Mouse (Mus musculus): ENCODE data around the gene C530008M17Rik.

Gene C530008M17Rik

GRCm38 (mm10) chr5:76832529-76833210, 176.4 kb downstream of the C530008M17Rik start:
- no peak for DNase-seq (ENCODE audit: low read depth, low spot score)

- DNase-seq (ENCODE audit: low read depth, low spot score) = no peak
Observed at GRCm38 (mm10) chr5:76837018-76837417, 180.7 kb downstream of the C530008M17Rik start.

GRCm38 (mm10) chr5:76839786-76840185, 183.5 kb downstream of the C530008M17Rik start:
- DNase-seq (ENCODE audit: low read depth, low spot score) = no peak

- no peak for DNase-seq (ENCODE audit: low read depth, low spot score)
Observed at GRCm38 (mm10) chr5:76841859-76842258, 185.5 kb downstream of the C530008M17Rik start.

DNA sequence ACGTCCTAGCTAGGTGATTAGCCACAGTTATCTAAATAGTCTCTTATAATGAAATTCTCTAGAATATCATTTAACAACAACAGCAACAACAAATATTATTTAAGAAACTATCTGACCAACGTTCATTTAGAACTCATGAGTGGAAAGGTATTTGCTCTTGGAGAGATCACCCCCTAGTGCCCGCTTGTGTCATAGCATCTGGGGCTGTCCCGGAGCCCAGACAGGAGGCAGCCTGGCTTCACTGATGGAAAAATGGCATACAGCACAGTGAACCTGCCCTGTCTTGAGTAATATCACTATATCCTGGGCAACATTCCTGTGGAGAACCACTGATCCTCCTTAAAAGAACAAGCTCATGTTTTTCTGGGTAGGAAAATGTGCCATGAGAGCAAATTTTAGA, 187.1 kb downstream of the C530008M17Rik start:
- peak; percentile 25 for DNase-seq (ENCODE audit: low read depth, low spot score)

- no peak for DNase-seq (ENCODE audit: low read depth, low spot score)
Observed at GRCm38 (mm10) chr5:76843851-76844419, 187.6 kb downstream of the C530008M17Rik start.

- DNase-seq (ENCODE audit: low read depth, low spot score) = no peak
Observed at GRCm38 (mm10) chr5:76844618-76845186, 188.4 kb downstream of the C530008M17Rik start.

- no peak for DNase-seq (ENCODE audit: low read depth, low spot score)
Observed at GRCm38 (mm10) chr5:76847106-76847505, 190.8 kb downstream of the C530008M17Rik start.

GRCm38 (mm10) chr5:76851316-76851715, 195.0 kb downstream of the C530008M17Rik start:
- DNase-seq (ENCODE audit: low read depth, low spot score) = no peak

DNA sequence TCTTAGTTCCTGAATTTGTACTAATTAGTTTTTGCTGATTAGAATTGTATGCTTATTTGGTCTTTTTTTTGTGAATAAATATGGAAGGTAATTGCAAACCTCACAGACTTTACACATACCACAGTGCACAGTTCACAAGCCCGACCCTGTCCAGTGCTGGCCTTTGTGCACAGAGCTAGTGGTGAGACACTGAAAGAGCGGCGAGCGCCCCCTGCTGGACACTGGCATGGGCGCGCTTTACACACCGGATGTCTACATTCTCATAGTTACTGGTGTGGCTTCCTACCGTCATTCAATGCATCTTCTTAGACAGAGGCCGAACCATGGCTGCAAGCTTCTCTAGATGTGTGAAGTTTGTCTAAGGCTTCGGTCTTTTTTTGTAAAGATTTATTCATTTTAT, 197.2 kb downstream of the C530008M17Rik start:
- peak; percentile 41 for DNase-seq (ENCODE audit: low read depth, low spot score)

- no peak for DNase-seq (ENCODE audit: low read depth, low spot score)
Observed at GRCm38 (mm10) chr5:76855829-76856600, 199.7 kb downstream of the C530008M17Rik start.

- no peak for DNase-seq (ENCODE audit: low read depth, low spot score)
Observed at GRCm38 (mm10) chr5:76857103-76858015, 201.0 kb downstream of the C530008M17Rik start.

DNA sequence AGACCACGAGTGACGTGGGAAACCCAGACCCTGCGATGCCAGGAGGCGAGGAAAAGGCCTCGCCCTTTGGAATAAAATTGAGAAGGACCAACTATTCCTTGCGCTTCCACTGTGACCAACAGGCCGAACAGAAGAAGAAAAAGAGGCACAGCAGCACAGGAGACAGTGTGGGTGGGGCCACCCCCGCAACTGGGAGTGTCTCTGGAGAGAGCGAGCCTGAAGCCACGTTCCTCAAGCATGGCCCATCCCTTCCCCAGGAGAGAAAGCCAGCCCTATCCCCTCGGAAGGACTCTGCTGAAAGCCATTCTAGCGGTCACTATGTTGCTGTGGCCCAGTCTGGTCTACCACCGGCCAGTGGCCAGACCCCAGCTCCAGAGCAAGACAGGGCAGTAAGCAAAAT, 202.1 kb downstream of the C530008M17Rik start:
- no peak for DNase-seq (ENCODE audit: low read depth, low spot score)

- DNase-seq (ENCODE audit: low read depth, low spot score) = no peak
Observed at GRCm38 (mm10) chr5:76866819-76867218, 210.5 kb downstream of the C530008M17Rik start.

DNA sequence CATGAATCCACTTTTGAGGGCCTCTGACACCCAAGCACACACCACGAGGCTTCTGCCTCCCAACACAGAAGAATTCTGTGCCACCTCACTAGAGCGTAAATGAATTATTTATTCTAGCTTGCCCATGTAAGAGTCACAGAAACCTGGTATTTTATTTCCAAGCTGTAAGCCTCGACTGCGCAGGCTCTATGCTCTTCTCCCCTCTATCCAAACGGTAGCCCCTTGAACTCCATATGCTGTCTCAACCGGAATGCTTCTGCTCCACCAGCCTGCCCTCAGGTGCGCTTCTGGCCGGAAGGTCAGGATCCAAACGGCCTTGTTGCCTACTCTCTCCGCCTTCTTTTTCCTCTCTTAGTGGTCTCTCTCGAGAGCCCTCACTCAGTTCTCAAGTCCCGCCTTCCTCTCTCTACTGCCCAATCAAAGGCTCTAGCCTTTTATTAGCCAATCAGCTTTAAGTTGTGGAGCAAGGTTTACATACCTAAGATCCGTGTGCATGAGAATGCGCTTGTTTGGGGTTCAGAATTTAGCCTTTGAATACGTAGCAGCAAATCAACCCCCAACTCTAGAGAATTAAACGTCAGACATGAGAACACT, 212.5 kb downstream of the C530008M17Rik start:
- DNase-seq (ENCODE audit: low read depth, low spot score) = no peak

- DNase-seq (ENCODE audit: low read depth, low spot score) = no peak
Observed at GRCm38 (mm10) chr5:76869553-76869952, 213.2 kb downstream of the C530008M17Rik start.

GRCm38 (mm10) chr5:76876106-76876758, 219.9 kb downstream of the C530008M17Rik start:
- no peak for DNase-seq (ENCODE audit: low read depth, low spot score)

DNA sequence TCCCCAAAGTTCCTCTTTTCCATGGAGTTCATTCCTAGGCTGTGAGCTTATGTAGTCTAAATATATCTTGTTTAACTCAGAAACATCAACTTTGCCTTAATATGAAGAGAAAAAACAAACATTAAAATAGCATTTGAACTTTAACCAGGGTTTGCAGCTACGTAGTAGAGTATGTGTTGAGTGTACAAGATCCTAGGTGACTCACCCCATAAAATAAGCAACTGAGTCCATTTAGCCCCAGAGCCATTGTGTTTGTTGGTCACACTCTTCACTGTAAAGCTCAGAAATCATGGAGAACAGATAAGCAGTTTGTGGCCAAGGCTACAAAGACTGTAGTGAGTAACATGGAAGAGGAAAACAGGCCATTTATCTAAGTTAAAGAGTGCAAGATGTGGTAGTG, 227.8 kb downstream of the C530008M17Rik start:
- DNase-seq (ENCODE audit: low read depth, low spot score) = no peak

DNA sequence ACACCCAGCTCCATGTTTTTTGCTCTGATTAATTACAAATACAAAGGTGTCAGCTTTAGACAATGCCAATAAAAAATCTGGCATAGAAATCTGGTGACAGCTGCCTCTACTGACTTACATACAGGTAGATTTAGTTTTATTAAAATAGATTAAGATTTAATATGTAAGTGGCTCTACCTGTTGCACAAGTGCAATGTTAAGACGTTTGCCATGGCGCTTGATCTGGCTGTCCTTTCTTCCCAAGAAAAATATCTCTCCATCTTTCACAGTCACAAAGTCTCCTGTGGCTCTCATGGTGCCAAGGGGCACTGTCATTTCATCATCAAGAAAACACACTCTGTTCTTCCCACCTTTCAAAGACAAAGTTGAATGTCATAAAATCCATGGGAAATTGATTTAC, 230.7 kb downstream of the C530008M17Rik start:
- DNase-seq (ENCODE audit: low read depth, low spot score) = no peak

GRCm38 (mm10) chr5:76892608-76893007, 236.3 kb downstream of the C530008M17Rik start:
- DNase-seq (ENCODE audit: low read depth, low spot score) = no peak
